Mouse (Mus musculus) midbrain, postnatal 0 days (tissue): ENCODE measurements around the gene Fkbp10. TPM values are rescaled to one million over a fixed set of nuclear protein-coding genes. Genes with fewer than 3 reads are reported as not detected.

Source experiments
- ATAC-seq: fragments of 200-750 bp; cut with Nextera tagmentation; 2 replicates; pipeline ENCODE4 v1.8.0; 2017; ENCODE audit warnings: moderate number of reproducible peaks, mild to moderate bottlenecking, moderate TSS enrichment, moderate library complexity; ENCODE audit not compliant: low FRiP score
- DNase-seq: peaks from one replicate; pipeline ENCODE4 v3.0.0-alpha.2; 2015; ENCODE audit warnings: low spot score
- H3K27ac ChIP-seq: fragments of 300-500 bp; sonication (generic); 2 replicates; pipeline ENCODE4 v1.5.1; 2014; ENCODE audit warnings: low read depth, mild to moderate bottlenecking, low read length, mixed read lengths
- H3K27me3 ChIP-seq: fragments of 300-500 bp; sonication (generic); 2 replicates; pipeline ENCODE4 v1.6.1; 2014; ENCODE audit warnings: low read length, control low read depth, mixed read lengths; ENCODE audit not compliant: insufficient read depth
- H3K36me3 ChIP-seq: fragments of 300-500 bp; sonication (generic); 2 replicates; pipeline ENCODE4 v1.6.1; 2014; ENCODE audit warnings: low read length, control low read depth, mixed read lengths; ENCODE audit not compliant: insufficient read depth
- H3K4me1 ChIP-seq: fragments of 300-500 bp; sonication (generic); 2 replicates; pipeline ENCODE4 v1.6.1; 2014; ENCODE audit warnings: mild to moderate bottlenecking, control low read depth, antibody characterized with exemption, low read length, mixed read lengths; ENCODE audit not compliant: insufficient read depth
- H3K4me2 ChIP-seq: fragments of 300-500 bp; sonication (generic); 2 replicates; pipeline ENCODE4 v1.6.1; 2014; ENCODE audit warnings: low read depth, mild to moderate bottlenecking, low read length, mixed read lengths; ENCODE audit not compliant: poor library complexity, severe bottlenecking
- H3K4me3 ChIP-seq: fragments of 300-500 bp; sonication (generic); 2 replicates; pipeline ENCODE4 v1.5.1; 2014; ENCODE audit warnings: low read depth, mild to moderate bottlenecking, low read length, moderate library complexity
- H3K9ac ChIP-seq: fragments of 300-500 bp; sonication (generic); replicated peaks from 2 replicates; pipeline ENCODE4 v1.6.1; 2014; ENCODE audit warnings: mild to moderate bottlenecking, low read length, moderate library complexity, mixed read lengths; ENCODE audit not compliant: poor library complexity, severe bottlenecking
- H3K9me3 ChIP-seq: fragments of 300-500 bp; sonication (generic); 2 replicates; pipeline ENCODE4 v1.6.1; 2016; ENCODE audit warnings: low read length, control low read depth
- CTCF ChIP-seq: IDR thresholded peaks from 2 replicates; pipeline ENCODE4 v1.5.1; 2016; ENCODE audit warnings: antibody characterized with exemption, mild to moderate bottlenecking
- whole genome bisulfite sequencing: fragments of 180-500 bp; shearing (Covaris S2); extraction: QIAGEN DNeasy Blood & Tissue Kit; methylation state at CpG from one replicate; pipeline ENCODE4 v1.1.7; 2014; 5-methylcytosine and 5-hydroxymethylcytosine counted together
- polyA plus RNA-seq: library from polyadenylated mRNA; unstranded; fragments of >200 nt; fragmentation: Nextera tagmentation; extraction: Ambion mirVana; gene quantifications from 2 replicates; pipeline ENCODE4 v1.2.1, GENCODE M21; 2015
- total RNA-seq: library from RNA; depleted of rRNA; stranded (reverse); fragments of >200 nt; gene quantifications from 2 replicates; pipeline ENCODE4 v1.2.3, GENCODE M21; 2014

The Fkbp10 gene
- total and polyA plus RNA-seq, 2 experiments from 2014 or later, result 21.8 to 33.9 TPM

GRCm38 (mm10) chr11:100386586-100386985, 28.9 kb upstream of the Fkbp10 start:
- 49% methylated on average over 5 of the region's 5 CpGs for WGBS
- Histone ChIP-seq H3K27me3 (no peaks in the 10 kb centered on the region), H3K4me1 (no peaks in the 10 kb centered on the region), H3K27ac (no peak overlapping the region), H3K9ac (no peak overlapping the region), H3K9me3 (no peaks in the 10 kb centered on the region), H3K4me3 (no peak overlapping the region), H3K36me3 (peaks cover 40% of the 10 kb centered on the region), H3K4me2 (no peak overlapping the region)
- DNase-seq, result no peak
- TF ChIP-seq CTCF, result no peak
- no peak for ATAC-seq

- 86% methylated on average over 6 of the region's 6 CpGs for WGBS
- no peak for ATAC-seq
Measured at GRCm38 (mm10) chr11:100387111-100387510, 28.4 kb upstream of the Fkbp10 start.

GRCm38 (mm10) chr11:100387589-100388375, 27.7 kb upstream of the Fkbp10 start:
- WGBS, result 62% methylated on average over 14 of the region's 14 CpGs
- Histone ChIP-seq H3K9me3 (no peaks in the 10 kb centered on the region), H3K36me3 (peaks cover 28% of the 10 kb centered on the region), H3K9ac (no peak overlapping the region), H3K4me3 (no peak overlapping the region), H3K4me1 (no peaks in the 10 kb centered on the region), H3K4me2 (no peak overlapping the region), H3K27ac (no peak overlapping the region), H3K27me3 (no peaks in the 10 kb centered on the region)
- ATAC-seq (no peak), DNase-seq (no peak)
- TF ChIP-seq CTCF, result no peak

More at GRCm38 (mm10) chr11:100387111-100387510, 28.4 kb upstream of the Fkbp10 start:
- TF ChIP-seq CTCF, result no peak
- H3K4me3 ChIP-seq, result no peak overlapping the region
- no peaks in the 10 kb centered on the region for H3K4me1 ChIP-seq
- no peak overlapping the region for H3K27ac ChIP-seq
- H3K36me3 ChIP-seq, result peaks cover 35% of the 10 kb centered on the region
- H3K4me2 ChIP-seq, result no peak overlapping the region
- DNase-seq, result no peak
- no peak overlapping the region for H3K9ac ChIP-seq
- H3K9me3 ChIP-seq, result no peaks in the 10 kb centered on the region
- no peaks in the 10 kb centered on the region for H3K27me3 ChIP-seq

GRCm38 (mm10) chr11:100388588-100388987, 26.9 kb upstream of the Fkbp10 start:
- Histone ChIP-seq H3K27me3 (no peaks in the 10 kb centered on the region), H3K4me1 (no peaks in the 10 kb centered on the region), H3K4me2 (no peak overlapping the region), H3K27ac (no peak overlapping the region), H3K9me3 (no peaks in the 10 kb centered on the region), H3K9ac (no peak overlapping the region), H3K4me3 (no peak overlapping the region), H3K36me3 (peaks cover 20% of the 10 kb centered on the region)
- no peak for TF ChIP-seq CTCF
- DNase-seq (no peak), ATAC-seq (no peak)
- WGBS, result 85% methylated on average over 6 of the region's 6 CpGs

GRCm38 (mm10) chr11:100389931-100390445, 25.5 kb upstream of the Fkbp10 start:
- H3K27me3 ChIP-seq, result no peaks in the 10 kb centered on the region
- WGBS, result 42% methylated on average over 8 of the region's 8 CpGs
- H3K9me3 ChIP-seq, result no peaks in the 10 kb centered on the region
- peaks cover 10% of the 10 kb centered on the region for H3K36me3 ChIP-seq
- ATAC-seq (no peak), DNase-seq (no peak)
- no peak overlapping the region for H3K4me2 ChIP-seq
- no peak overlapping the region for H3K9ac ChIP-seq
- no peak overlapping the region for H3K27ac ChIP-seq
- peaks cover 2% of the 10 kb centered on the region; the same call in 1 of the 2 replicates for H3K4me1 ChIP-seq
- TF ChIP-seq CTCF, result no peak
- H3K4me3 ChIP-seq, result no peak overlapping the region

GRCm38 (mm10) chr11:100391081-100391883, 24.2 kb upstream of the Fkbp10 start:
- Histone ChIP-seq H3K9ac (no peak overlapping the region), H3K27me3 (no peaks in the 10 kb centered on the region), H3K36me3 (no peaks in the 10 kb centered on the region), H3K4me3 (no peak overlapping the region), H3K9me3 (no peaks in the 10 kb centered on the region), H3K4me2 (no peak overlapping the region), H3K4me1 (peaks cover 15% of the 10 kb centered on the region), H3K27ac (no peak overlapping the region)
- TF ChIP-seq CTCF, result peak; percentile 35
- ATAC-seq (0 out of 2 replicates have a peak, but pooled peaks have one; percentile 12), DNase-seq (peak; percentile 43)
- WGBS, result 68% methylated on average over 9 of the region's 9 CpGs
